8 mouse cellular contexts compared by ENCODE assay signal in the genomic region with DNA sequence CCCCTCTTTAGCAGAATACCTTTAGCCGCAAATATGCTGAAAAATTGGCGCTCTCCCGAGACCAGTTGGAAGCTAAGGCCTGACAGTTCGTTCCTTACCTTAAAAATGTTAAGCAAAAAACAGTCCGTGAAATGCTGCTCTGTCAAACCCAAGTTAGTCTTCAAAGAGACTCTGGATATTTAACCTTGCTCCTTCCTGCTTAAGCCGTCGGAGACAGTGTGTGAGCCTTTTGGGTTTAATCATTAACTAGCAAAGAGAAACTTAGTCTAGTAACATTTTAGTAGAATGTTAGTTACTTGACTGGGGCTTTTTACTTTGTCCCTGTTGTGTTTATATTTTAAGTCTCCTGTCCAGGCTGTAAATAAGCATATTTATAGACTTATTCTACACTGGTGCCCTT. TPM values are rescaled to one million over a fixed set of nuclear protein-coding genes. Genes with fewer than 3 reads are reported as not detected.
A peak's percentile ranks its signal among the peaks of the same experiment; 100 is the strongest.
DNase-seq lines count a peak whose midpoint lies in the region; ATAC-seq and TF ChIP-seq lines count a peak whose summit lies in the region.

No protein-coding gene starts in this region.

- no peak for DNase-seq in lung, adult 2 months
- no peak for DNase-seq in lung, postnatal 25 days (ENCODE audit: low spot score)
- DNase-seq in forebrain, embryonic 11.5 days (ENCODE audit: low spot score): no peak
- DNase-seq in kidney, postnatal 36 days: peak; percentile 40 to 70
- no peak for DNase-seq in frontal cortex, postnatal 10 days (ENCODE audit: low spot score in 2 of 2)
- DNase-seq in spleen, postnatal 36 days (ENCODE audit: low spot score in 2 of 2): no peak

- no peaks in the 10 kb centered on the region for H3K9me3 ChIP-seq in forebrain, embryonic 11.5 days (ENCODE audit: control insufficient read depth, low read length)
- no peaks in the 10 kb centered on the region for H3K9me3 ChIP-seq in neural tube, embryonic 15.5 days (replicated peaks)

- no peaks in the 10 kb centered on the region for H3K27me3 ChIP-seq in forebrain, embryonic 11.5 days (ENCODE audit: control insufficient read depth, insufficient read depth, low read length)
- H3K27me3 ChIP-seq in neural tube, embryonic 15.5 days (replicated peaks): no peaks in the 10 kb centered on the region

- H3K4me1 ChIP-seq in lung, adult 2 months (ENCODE audit: control insufficient read depth, insufficient read depth, low read length): peaks cover 9% of the 10 kb centered on the region
- peaks cover 20% of the 10 kb centered on the region for H3K4me1 ChIP-seq in forebrain, embryonic 11.5 days (replicated peaks; ENCODE audit: control insufficient read depth, insufficient read depth, low read length)
- peaks cover 49% of the 10 kb centered on the region for H3K4me1 ChIP-seq in neural tube, embryonic 15.5 days

- no peak for TF ChIP-seq POLR2A in lung, adult 2 months (IDR thresholded peaks at IDR 0.05; ENCODE audit: borderline replicate concordance, extremely low read depth, low read depth, low read length)

- peak overlapping the region; percentile 99; the same call in 1 of the 2 replicates for H3K27ac ChIP-seq in forebrain, embryonic 11.5 days (ENCODE audit: low read depth, low read length)
- peak overlapping the region; percentile 100; the same call in 1 of the 2 replicates for H3K27ac ChIP-seq in neural tube, embryonic 15.5 days (replicated peaks)

- no peak for ATAC-seq in forebrain, embryonic 11.5 days (replicated peaks; ENCODE audit: low FRiP score)
- ATAC-seq in neural tube, embryonic 15.5 days (ENCODE audit: low FRiP score): no peak
- ATAC-seq in cerebellum, adult (ENCODE audit: insufficient number of reproducible peaks, low FRiP score, low TSS enrichment): no peak

- peak overlapping the region; percentile 97 for H3K4me3 ChIP-seq in lung, adult 2 months (replicated peaks; ENCODE audit: extremely low read depth, low read depth, low read length)
- H3K4me3 ChIP-seq in forebrain, embryonic 11.5 days (ENCODE audit: low read depth, low read length): peak overlapping the region; percentile 100
- H3K4me3 ChIP-seq in neural tube, embryonic 15.5 days (replicated peaks): peak overlapping the region; percentile 83

- peak overlapping the region; percentile 79 for H3K4me2 ChIP-seq in forebrain, embryonic 11.5 days (ENCODE audit: low read depth, low read length, severe bottlenecking)
- H3K4me2 ChIP-seq in neural tube, embryonic 15.5 days: peak overlapping the region; percentile 95

- no peak for TF ChIP-seq CTCF in lung, adult 2 months (IDR thresholded peaks at IDR 0.05; ENCODE audit: insufficient read depth, low read length)

- WGBS in lung, adult 2 months: 1% methylated on average over 7 of the region's 7 CpGs
- WGBS in forebrain, embryonic 11.5 days: 3% methylated on average over 7 of the region's 7 CpGs
- 1% methylated on average over 7 of the region's 7 CpGs for WGBS in neural tube, embryonic 15.5 days

- peak overlapping the region; percentile 98 for H3K9ac ChIP-seq in forebrain, embryonic 11.5 days (ENCODE audit: low read length)
- peak overlapping the region; percentile 90 for H3K9ac ChIP-seq in neural tube, embryonic 15.5 days (replicated peaks)

- H3K36me3 ChIP-seq in forebrain, embryonic 11.5 days (ENCODE audit: control insufficient read depth, insufficient read depth, low read length): peaks cover 15% of the 10 kb centered on the region
- H3K36me3 ChIP-seq in neural tube, embryonic 15.5 days: peaks cover 34% of the 10 kb centered on the region

RNA-seq across cellular contexts. Expression of a gene that starts 1.3 kb away (rescaled TPM):
- 25.4 and 28.0 TPM in 2 replicates for polyA plus RNA-seq in lung, adult 2 months (2012; rRNA removed)
- 6.7 and 7.8 TPM in 2 replicates for polyA plus RNA-seq in forebrain, embryonic 11.5 days (2014; fragmentation: Nextera tagmentation; extraction: Ambion mirVana)
- 5.1 and 5.9 TPM in 2 replicates for polyA plus RNA-seq in neural tube, embryonic 15.5 days (2015; fragmentation: Nextera tagmentation; extraction: Ambion mirVana)

RNA-seq across cellular contexts. Expression of a gene that starts 2.0 kb away (rescaled TPM):
- 8.5 and 12.8 TPM in 2 replicates for polyA plus RNA-seq in lung, adult 2 months (2012; rRNA removed)
- 75.7 and 80.8 TPM in 2 replicates for polyA plus RNA-seq in forebrain, embryonic 11.5 days (2014; fragmentation: Nextera tagmentation; extraction: Ambion mirVana)
- polyA plus RNA-seq in neural tube, embryonic 15.5 days (2015; fragmentation: Nextera tagmentation; extraction: Ambion mirVana): 54.2 and 57.3 TPM in 2 replicates

RNA-seq across cellular contexts. Expression of a gene that starts 8.4 kb away (rescaled TPM):
- polyA plus RNA-seq in lung, adult 2 months (2012; rRNA removed): not detected in 2 replicates
- polyA plus RNA-seq in forebrain, embryonic 11.5 days (2014; fragmentation: Nextera tagmentation; extraction: Ambion mirVana): not detected in 2 replicates
- polyA plus RNA-seq in neural tube, embryonic 15.5 days (2015; fragmentation: Nextera tagmentation; extraction: Ambion mirVana): not detected in 2 replicates

RNA-seq across cellular contexts. Expression of a gene that starts 16.1 kb away (rescaled TPM):
- 140 and 164 TPM in 2 replicates for polyA plus RNA-seq in lung, adult 2 months (2012; rRNA removed)
- polyA plus RNA-seq in forebrain, embryonic 11.5 days (2014; fragmentation: Nextera tagmentation; extraction: Ambion mirVana): 55.0 and 56.3 TPM in 2 replicates
- 107 and 110 TPM in 2 replicates for polyA plus RNA-seq in neural tube, embryonic 15.5 days (2015; fragmentation: Nextera tagmentation; extraction: Ambion mirVana)

RNA-seq across cellular contexts. Expression of a gene that starts 17.8 kb away (rescaled TPM):
- 0.11 and 0.19 TPM in 2 replicates for polyA plus RNA-seq in lung, adult 2 months (2012; rRNA removed)
- polyA plus RNA-seq in forebrain, embryonic 11.5 days (2014; fragmentation: Nextera tagmentation; extraction: Ambion mirVana): 83.4 and 92.6 TPM in 2 replicates
- 414 and 512 TPM in 2 replicates for polyA plus RNA-seq in neural tube, embryonic 15.5 days (2015; fragmentation: Nextera tagmentation; extraction: Ambion mirVana)

Comparison
In these comparisons a context has a peak if more than half of its experiments do, and no peak if none do; other contexts are left out.
1. DNase-seq: peak in kidney, postnatal 36 days (2 of 2); none in lung, adult 2 months (single experiment), lung, postnatal 25 days (single experiment), forebrain, embryonic 11.5 days (single experiment), frontal cortex, postnatal 10 days (0 of 2) and spleen, postnatal 36 days (0 of 2).
2. Peak in every context shown above with its lines, with median percentiles within 50 percentile points of each other: H3K4me3 ChIP-seq.